Comparison of ENCODE assay signal across 8 mouse cellular contexts in genomic region chr19:5425906-5426565, GRCm38 (mm10). TPM values are rescaled to one million over a fixed set of nuclear protein-coding genes. Genes with fewer than 3 reads are reported as not detected.
A peak's percentile ranks its signal among the peaks of the same experiment; 100 is the strongest.
DNase-seq lines count a peak whose midpoint lies in the region; ATAC-seq and TF ChIP-seq lines count a peak whose summit lies in the region.

No protein-coding gene starts in this region.

- no peak for TF ChIP-seq POLR2A in testis, adult 2 months (IDR thresholded peaks at IDR 0.05; ENCODE audit: control insufficient read depth, low read depth, low read length)

- TF ChIP-seq CTCF in testis, adult 2 months (IDR thresholded peaks at IDR 0.05; ENCODE audit: control insufficient read depth, insufficient read depth, insufficient replicate concordance, low read depth, low read length), result no peak
- TF ChIP-seq CTCF in intestine, postnatal 0 days (IDR thresholded peaks at IDR 0.05; ENCODE audit: low read depth), result no peak

- 84% methylated on average over 18 of the region's 18 CpGs for WGBS in intestine, postnatal 0 days
- 90% methylated on average over 18 of the region's 18 CpGs for WGBS in neural tube, embryonic 15.5 days

- H3K4me2 ChIP-seq in intestine, postnatal 0 days (replicated peaks; ENCODE audit: low read depth), result peak overlapping the region; percentile 81
- peak overlapping the region; percentile 90 for H3K4me2 ChIP-seq in neural tube, embryonic 15.5 days

- no peak for DNase-seq in testis, postnatal 14 days (ENCODE audit: low spot score)
- no peak for DNase-seq in urinary bladder, postnatal 10 days (ENCODE audit: low spot score)

- H3K36me3 ChIP-seq in erythroblast, embryonic 14.5 days (ENCODE audit: control insufficient read depth), result peaks cover 36% of the 10 kb centered on the region
- peaks cover 2% of the 10 kb centered on the region for H3K36me3 ChIP-seq in testis, adult 2 months (ENCODE audit: control insufficient read depth, insufficient read depth, low read length)
- peaks cover 27% of the 10 kb centered on the region for H3K36me3 ChIP-seq in intestine, postnatal 0 days (ENCODE audit: control insufficient read depth, insufficient read depth)
- peaks cover 32% of the 10 kb centered on the region for H3K36me3 ChIP-seq in neural tube, embryonic 15.5 days

- peak overlapping the region; percentile 91 for H3K9ac ChIP-seq in intestine, postnatal 0 days (ENCODE audit: low read depth, low read length)
- H3K9ac ChIP-seq in neural tube, embryonic 15.5 days (replicated peaks), result peak overlapping the region; percentile 93

- H3K4me3 ChIP-seq in erythroblast, embryonic 14.5 days (replicated peaks), result peak overlapping the region; percentile 89
- H3K4me3 ChIP-seq in testis, adult 2 months (ENCODE audit: control insufficient read depth, low read depth, low read length), result peak overlapping the region; percentile 99
- H3K4me3 ChIP-seq in intestine, postnatal 0 days (ENCODE audit: low read depth, low read length), result peak overlapping the region; percentile 84
- peak overlapping the region; percentile 88 for H3K4me3 ChIP-seq in neural tube, embryonic 15.5 days (replicated peaks)

- H3K27me3 ChIP-seq in erythroblast, embryonic 14.5 days (ENCODE audit: control insufficient read depth), result no peaks in the 10 kb centered on the region
- no peaks in the 10 kb centered on the region for H3K27me3 ChIP-seq in testis, adult 2 months (ENCODE audit: control insufficient read depth, insufficient read depth, low read length)
- no peaks in the 10 kb centered on the region for H3K27me3 ChIP-seq in intestine, postnatal 0 days (replicated peaks; ENCODE audit: control insufficient read depth, insufficient read depth, low read length)
- H3K27me3 ChIP-seq in neural tube, embryonic 15.5 days (replicated peaks), result no peaks in the 10 kb centered on the region

- no peaks in the 10 kb centered on the region for H3K9me3 ChIP-seq in erythroblast, embryonic 14.5 days (ENCODE audit: control insufficient read depth, low read length)
- H3K9me3 ChIP-seq in intestine, postnatal 0 days (ENCODE audit: control insufficient read depth), result no peaks in the 10 kb centered on the region
- H3K9me3 ChIP-seq in neural tube, embryonic 15.5 days (replicated peaks), result no peaks in the 10 kb centered on the region

- no peak; the same call in 1 of the 2 replicates for ATAC-seq in erythroblast, adult 5-6 weeks (replicated peaks; ENCODE audit: low FRiP score, poor library complexity, severe bottlenecking)
- ATAC-seq in intestine, postnatal 0 days, result no peak
- no peak for ATAC-seq in neural tube, embryonic 15.5 days (ENCODE audit: low FRiP score)
- no peak for ATAC-seq in megakaryocyte-erythroid progenitor cell, adult 5-6 weeks (replicated peaks; ENCODE audit: low FRiP score, low TSS enrichment, poor library complexity, severe bottlenecking)

- H3K27ac ChIP-seq in testis, adult 2 months (ENCODE audit: control insufficient read depth, insufficient read depth, low read depth, low read length), result peak overlapping the region; percentile 88
- H3K27ac ChIP-seq in intestine, postnatal 0 days (ENCODE audit: low read depth, low read length), result peak overlapping the region; percentile 77; the same call in 1 of the 2 replicates
- peak overlapping the region; percentile 95 for H3K27ac ChIP-seq in neural tube, embryonic 15.5 days (replicated peaks)

- peaks cover 38% of the 10 kb centered on the region for H3K4me1 ChIP-seq in erythroblast, embryonic 14.5 days (ENCODE audit: control insufficient read depth)
- H3K4me1 ChIP-seq in testis, adult 2 months (ENCODE audit: control insufficient read depth, insufficient read depth, low read length), result peaks cover 24% of the 10 kb centered on the region
- peaks cover 6% of the 10 kb centered on the region; the same call in 1 of the 2 replicates for H3K4me1 ChIP-seq in intestine, postnatal 0 days (replicated peaks; ENCODE audit: control insufficient read depth, insufficient read depth, low read length)
- H3K4me1 ChIP-seq in neural tube, embryonic 15.5 days, result peaks cover 53% of the 10 kb centered on the region

RNA-seq across cellular contexts. Expression of gene AI837181, which starts 1.1 kb away (rescaled TPM):
- polyA plus RNA-seq in erythroblast, embryonic 14.5 days (2012), result 3.1 and 3.7 TPM in 2 replicates
- total RNA-seq in erythroblast, adult 5-6 weeks (2015; ENCODE audit: low replicate concordance), result 14.8 and 16.1 TPM in 2 replicates
- total RNA-seq in erythroblast, adult 5-6 weeks (2017; ENCODE audit: low replicate concordance), result 5.3 and 7.7 TPM in 2 replicates
- polyA plus RNA-seq in testis, adult 2 months (2012; rRNA removed), result 82.3 and 88.1 TPM in 2 replicates
- 33.0 and 34.2 TPM in 2 replicates for polyA plus RNA-seq in intestine, postnatal 0 days (2015; fragmentation: Nextera tagmentation; extraction: Ambion mirVana)
- 84.7 and 87.3 TPM in 2 replicates for polyA plus RNA-seq in neural tube, embryonic 15.5 days (2015; fragmentation: Nextera tagmentation; extraction: Ambion mirVana)
- total RNA-seq in megakaryocyte-erythroid progenitor cell, adult 5-6 weeks (2014; fragmentation: Nextera tagmentation), result 33.1 and 34.7 TPM in 2 replicates
- 5.7 and 11.1 TPM in 2 replicates for total RNA-seq in megakaryocyte-erythroid progenitor cell, adult 5-6 weeks (2017)

RNA-seq across cellular contexts. Expression of gene Drap1, which starts 1.3 kb away (rescaled TPM):
- 25.1 and 29.2 TPM in 2 replicates for polyA plus RNA-seq in erythroblast, embryonic 14.5 days (2012)
- total RNA-seq in erythroblast, adult 5-6 weeks (2015; ENCODE audit: low replicate concordance), result 15.0 and 32.4 TPM in 2 replicates
- 15.8 and 18.0 TPM in 2 replicates for total RNA-seq in erythroblast, adult 5-6 weeks (2017; ENCODE audit: low replicate concordance)
- polyA plus RNA-seq in testis, adult 2 months (2012; rRNA removed), result 290 and 345 TPM in 2 replicates
- polyA plus RNA-seq in intestine, postnatal 0 days (2015; fragmentation: Nextera tagmentation; extraction: Ambion mirVana), result 136 and 137 TPM in 2 replicates
- 300 and 329 TPM in 2 replicates for polyA plus RNA-seq in neural tube, embryonic 15.5 days (2015; fragmentation: Nextera tagmentation; extraction: Ambion mirVana)
- 167 and 178 TPM in 2 replicates for total RNA-seq in megakaryocyte-erythroid progenitor cell, adult 5-6 weeks (2014; fragmentation: Nextera tagmentation)
- 102 and 143 TPM in 2 replicates for total RNA-seq in megakaryocyte-erythroid progenitor cell, adult 5-6 weeks (2017)

RNA-seq across cellular contexts. Expression of gene Fosl1, which starts 21.3 kb away (rescaled TPM):
- 0.12 and 0.18 TPM in 2 replicates for polyA plus RNA-seq in erythroblast, embryonic 14.5 days (2012)
- 0.42 TPM in 1 of 2 replicates, not detected in the other for total RNA-seq in erythroblast, adult 5-6 weeks (2015; ENCODE audit: low replicate concordance)
- total RNA-seq in erythroblast, adult 5-6 weeks (2017; ENCODE audit: low replicate concordance), result not detected in 2 replicates
- 3.2 TPM in 2 replicates for polyA plus RNA-seq in testis, adult 2 months (2012; rRNA removed)
- polyA plus RNA-seq in intestine, postnatal 0 days (2015; fragmentation: Nextera tagmentation; extraction: Ambion mirVana), result not detected in 2 replicates
- polyA plus RNA-seq in neural tube, embryonic 15.5 days (2015; fragmentation: Nextera tagmentation; extraction: Ambion mirVana), result 0.45 TPM in 1 of 2 replicates, not detected in the other
- total RNA-seq in megakaryocyte-erythroid progenitor cell, adult 5-6 weeks (2014; fragmentation: Nextera tagmentation), result 0.66 and 1.1 TPM in 2 replicates
- total RNA-seq in megakaryocyte-erythroid progenitor cell, adult 5-6 weeks (2017), result 0.30 and 1.9 TPM in 2 replicates

RNA-seq across cellular contexts. Expression of gene Tsga10ip, which starts 23.7 kb away (rescaled TPM):
- not detected in 2 replicates for polyA plus RNA-seq in erythroblast, embryonic 14.5 days (2012)
- 2.5 TPM in 1 of 2 replicates, not detected in the other for total RNA-seq in erythroblast, adult 5-6 weeks (2015; ENCODE audit: low replicate concordance)
- not detected in 2 replicates for total RNA-seq in erythroblast, adult 5-6 weeks (2017; ENCODE audit: low replicate concordance)
- 353 and 423 TPM in 2 replicates for polyA plus RNA-seq in testis, adult 2 months (2012; rRNA removed)
- 0.27 and 0.59 TPM in 2 replicates for polyA plus RNA-seq in intestine, postnatal 0 days (2015; fragmentation: Nextera tagmentation; extraction: Ambion mirVana)
- polyA plus RNA-seq in neural tube, embryonic 15.5 days (2015; fragmentation: Nextera tagmentation; extraction: Ambion mirVana), result 0.59 TPM in 1 of 2 replicates, not detected in the other
- total RNA-seq in megakaryocyte-erythroid progenitor cell, adult 5-6 weeks (2014; fragmentation: Nextera tagmentation), result not detected in 2 replicates
- total RNA-seq in megakaryocyte-erythroid progenitor cell, adult 5-6 weeks (2017), result not detected in 2 replicates

RNA-seq across cellular contexts. Expression of gene Ccdc85b, which starts 31.7 kb away (rescaled TPM):
- polyA plus RNA-seq in erythroblast, embryonic 14.5 days (2012), result 0.54 and 0.57 TPM in 2 replicates
- 0.38 TPM in 1 of 2 replicates, not detected in the other for total RNA-seq in erythroblast, adult 5-6 weeks (2015; ENCODE audit: low replicate concordance)
- total RNA-seq in erythroblast, adult 5-6 weeks (2017; ENCODE audit: low replicate concordance), result 0.14 and 0.17 TPM in 2 replicates
- 0.65 and 0.89 TPM in 2 replicates for polyA plus RNA-seq in testis, adult 2 months (2012; rRNA removed)
- 7.3 and 7.5 TPM in 2 replicates for polyA plus RNA-seq in intestine, postnatal 0 days (2015; fragmentation: Nextera tagmentation; extraction: Ambion mirVana)
- 12.6 and 15.0 TPM in 2 replicates for polyA plus RNA-seq in neural tube, embryonic 15.5 days (2015; fragmentation: Nextera tagmentation; extraction: Ambion mirVana)
- 2.6 and 2.9 TPM in 2 replicates for total RNA-seq in megakaryocyte-erythroid progenitor cell, adult 5-6 weeks (2014; fragmentation: Nextera tagmentation)
- total RNA-seq in megakaryocyte-erythroid progenitor cell, adult 5-6 weeks (2017), result 2.1 and 2.5 TPM in 2 replicates
